Mouse (Mus musculus) right cerebral cortex, postnatal 25 days (tissue): ENCODE measurements at regions not wholly inside any gene's neighbourhood (a gene's known extent, or its start where the extent isn't known, plus 50 kb on each side); places are given as distances from the start of the nearest gene placed in this dataset.
"Not testable (repeated sequence)": the region's sequence is repeated elsewhere in the genome, so short reads cannot be mapped to it uniquely, and the experiment has no call there.

Experiments
- DNase-seq: peaks from one replicate; pipeline ENCODE4 v3.0.0; 2022

- DNase-seq: no peak
Observed at GRCm38 (mm10) chr2:3864872-3865271, 152.6 kb upstream of the Frmd4a start.

- DNase-seq: not testable (repeated sequence)
Observed at GRCm38 (mm10) chr2:3866736-3867135, 150.8 kb upstream of the Frmd4a start.

GRCm38 (mm10) chr2:3869701-3870100 lies 147.8 kb upstream of the Frmd4a start:
- DNase-seq: no peak

DNA sequence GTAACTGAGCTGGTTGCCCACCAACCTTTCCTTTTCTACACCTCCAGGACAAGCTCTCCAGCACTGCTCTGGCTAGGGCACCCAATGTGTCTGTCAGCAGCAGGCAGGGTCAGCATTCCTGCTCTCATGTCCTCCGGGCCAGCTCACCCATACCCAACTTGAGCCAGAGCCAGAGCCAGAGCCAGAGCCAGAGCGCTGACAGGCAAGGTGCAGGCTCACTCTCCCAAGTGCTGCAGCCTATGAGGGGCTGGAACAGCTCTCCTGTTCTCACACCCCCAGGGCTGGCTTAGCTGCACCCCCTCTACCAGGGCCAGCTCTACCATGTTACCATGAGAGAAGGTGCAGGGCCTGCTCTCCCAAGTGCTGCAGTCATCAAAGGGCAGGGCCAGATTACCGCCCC lies 145.8 kb upstream of the Frmd4a start:
- no peak for DNase-seq

DNA sequence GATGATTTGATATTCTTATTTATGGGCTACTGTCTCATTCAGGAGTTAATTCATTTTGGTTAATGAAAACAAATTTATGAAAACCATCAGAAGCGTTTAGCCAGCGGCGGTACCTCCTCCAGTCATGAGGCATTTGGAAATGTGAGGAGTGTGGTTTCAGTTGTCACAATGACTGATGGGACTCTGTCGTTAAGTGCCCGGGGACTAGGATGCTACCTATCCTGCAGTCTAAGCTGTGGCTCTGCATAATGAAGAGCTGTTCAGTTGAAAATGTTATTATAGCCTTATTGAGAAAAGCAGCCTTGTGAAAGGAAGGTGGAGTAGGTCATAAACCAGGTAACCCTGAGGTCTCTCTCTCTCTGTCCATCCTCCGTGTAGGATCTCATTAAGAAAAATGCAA lies 130.5 kb upstream of the Frmd4a start:
- no peak for DNase-seq

DNA sequence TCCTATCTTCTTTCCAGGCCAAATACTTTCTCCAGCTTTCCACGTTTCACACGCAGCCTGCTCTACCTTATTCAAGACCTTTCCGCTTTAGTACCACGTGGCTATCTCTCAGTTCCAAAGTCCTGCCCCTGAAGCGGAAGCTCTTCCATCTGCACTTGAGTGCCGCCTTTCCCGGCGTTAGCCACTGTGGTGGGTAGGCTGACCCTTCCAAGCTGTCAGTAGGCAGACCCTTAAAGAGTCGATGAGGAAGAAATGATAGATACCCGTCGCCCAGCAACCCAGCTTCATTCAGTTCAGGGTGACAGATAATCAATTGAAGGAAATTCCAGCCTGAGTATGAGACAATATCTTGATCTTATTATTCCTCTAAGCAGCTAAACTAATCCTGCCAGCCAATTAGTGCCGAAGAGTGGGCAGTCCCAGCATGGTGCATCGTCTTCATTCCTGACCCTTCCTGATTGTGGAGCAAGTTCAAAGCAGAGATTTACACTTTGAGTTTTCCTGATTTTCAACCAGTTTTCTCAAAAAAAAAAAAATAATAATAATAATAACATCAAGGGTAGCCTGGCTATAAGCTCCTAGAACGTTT lies 129.6 kb upstream of the Frmd4a start:
- no peak for DNase-seq

DNA sequence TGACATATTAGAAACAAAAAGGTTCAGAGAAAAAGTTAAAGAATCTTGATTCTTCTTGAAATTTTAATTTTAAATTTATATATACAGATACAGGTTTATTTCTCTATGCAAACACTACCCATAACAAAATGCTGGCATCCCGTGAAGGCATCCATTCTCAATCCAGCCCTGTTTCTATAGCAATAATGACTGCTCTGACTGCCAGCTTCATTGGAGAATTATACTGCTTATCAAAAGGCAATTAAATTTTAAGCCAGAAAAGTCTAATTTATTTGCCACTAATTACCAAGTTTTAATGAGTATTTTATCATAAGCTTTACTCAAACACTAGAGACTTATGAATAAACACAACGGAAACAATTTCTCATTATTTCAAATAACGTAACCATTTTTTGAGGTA lies 128.1 kb upstream of the Frmd4a start:
- DNase-seq: no peak

DNA sequence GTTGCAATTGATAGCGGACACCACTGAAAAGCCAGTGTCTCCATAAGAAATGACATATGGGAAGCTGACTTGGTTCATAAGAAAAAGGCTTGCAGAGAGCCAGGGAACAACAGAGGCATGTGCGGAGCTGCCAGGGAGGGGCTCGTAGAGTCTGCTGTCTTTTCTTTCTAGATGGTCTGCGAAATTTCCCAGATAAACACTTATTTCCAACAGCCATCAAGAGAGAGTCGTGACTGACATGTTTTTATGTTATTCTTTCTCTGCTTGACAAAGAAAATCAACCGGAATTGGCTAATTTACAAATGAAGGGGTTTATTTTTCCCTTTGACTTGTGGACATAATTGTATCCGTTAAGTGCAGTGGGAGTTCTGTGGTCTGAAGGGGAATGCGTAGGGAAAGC lies 127.1 kb upstream of the Frmd4a start:
- no peak for DNase-seq

GRCm38 (mm10) chr2:3907026-3907425 lies 110.5 kb upstream of the Frmd4a start:
- no peak for DNase-seq

DNA sequence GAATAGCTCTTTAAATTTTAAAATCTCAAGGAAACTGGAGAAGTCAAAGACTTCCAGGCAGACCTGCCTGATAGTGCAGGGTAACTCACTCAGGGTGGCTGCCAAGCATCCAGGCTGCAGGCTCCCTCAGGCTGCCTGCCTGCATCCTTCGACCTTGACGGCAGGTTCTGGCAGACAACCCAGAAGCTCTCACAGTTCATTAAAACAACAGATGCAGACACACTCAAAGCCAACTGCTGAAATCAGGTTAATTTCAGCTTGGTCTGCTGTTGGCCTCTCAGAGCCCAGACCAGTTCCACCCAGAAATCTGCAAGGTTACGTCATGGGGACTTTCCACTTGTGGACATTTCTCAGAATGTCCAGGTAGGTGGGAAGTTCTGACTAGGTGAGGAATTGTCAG lies 109.3 kb upstream of the Frmd4a start:
- no peak for DNase-seq

- no peak for DNase-seq
Observed at GRCm38 (mm10) chr2:3910086-3910891, 107.2 kb upstream of the Frmd4a start.

- DNase-seq: no peak
Observed at GRCm38 (mm10) chr2:3915141-3915540, 102.4 kb upstream of the Frmd4a start.

- no peak for DNase-seq
Observed at GRCm38 (mm10) chr2:3916365-3916764, 101.2 kb upstream of the Frmd4a start.

GRCm38 (mm10) chr2:3918156-3918555 lies 99.4 kb upstream of the Frmd4a start:
- no peak for DNase-seq

DNA sequence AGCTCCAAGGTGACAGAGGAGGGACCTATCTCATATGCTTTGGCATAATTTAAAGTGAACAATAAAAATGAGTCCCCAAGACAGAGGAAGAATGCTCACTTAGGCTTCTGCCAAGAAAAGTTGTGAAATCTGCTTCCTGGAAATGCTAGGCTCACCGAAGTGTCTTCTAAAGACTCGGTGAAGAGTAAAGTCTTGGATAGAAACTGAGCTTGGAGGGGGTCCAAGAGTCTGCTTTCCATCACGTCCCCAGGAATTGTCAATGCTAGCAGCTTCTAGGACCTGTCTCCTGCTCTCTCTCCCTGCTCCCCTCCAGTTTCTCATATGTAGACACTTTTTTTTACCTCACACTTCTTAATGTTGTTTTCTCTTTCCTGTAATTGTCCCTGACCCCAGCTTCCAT lies 97.6 kb upstream of the Frmd4a start:
- no peak for DNase-seq

GRCm38 (mm10) chr2:3921084-3921483 lies 96.4 kb upstream of the Frmd4a start:
- not testable (repeated sequence) for DNase-seq

DNA sequence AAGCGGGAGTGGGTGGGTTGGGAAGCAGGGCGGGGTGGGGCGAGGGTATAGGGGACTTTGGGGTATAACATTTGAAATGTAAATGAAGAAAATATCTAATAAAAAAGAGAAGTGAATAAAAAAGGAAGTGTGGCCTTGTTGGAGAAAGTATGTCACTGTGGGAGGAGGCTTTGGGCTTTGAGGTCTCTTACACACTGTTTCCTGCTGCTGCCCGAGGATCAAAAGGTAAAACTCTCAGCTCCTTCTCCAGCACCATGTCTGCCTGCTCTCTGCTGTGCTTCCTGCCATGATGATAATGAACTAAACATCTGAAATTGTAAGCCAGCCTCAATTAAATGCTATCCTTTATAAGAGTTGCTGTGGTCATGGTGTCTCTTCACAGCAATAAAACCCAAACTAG lies 94.8 kb upstream of the Frmd4a start:
- no peak for DNase-seq

DNA sequence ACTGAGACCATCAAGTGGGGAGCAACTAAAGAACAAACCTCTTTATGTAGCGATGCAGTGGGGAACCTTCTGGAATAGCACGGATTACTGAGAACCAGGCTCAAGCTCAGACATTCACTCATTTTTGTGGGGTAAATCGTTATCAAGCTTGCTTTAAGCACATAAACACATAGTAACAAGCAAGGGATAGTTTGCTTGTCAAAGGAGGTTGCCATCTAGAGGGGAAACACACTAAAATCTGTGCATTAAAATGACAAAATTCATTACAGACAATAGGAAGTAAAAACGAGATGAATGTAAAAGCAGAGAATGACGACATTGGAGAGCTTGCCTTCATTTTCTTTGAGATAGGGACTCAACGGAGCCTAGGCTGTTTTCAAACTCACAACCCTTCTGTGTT lies 92.8 kb upstream of the Frmd4a start:
- DNase-seq: no peak

GRCm38 (mm10) chr2:3925199-3925598 lies 92.3 kb upstream of the Frmd4a start:
- no peak for DNase-seq

- DNase-seq: no peak
Observed at GRCm38 (mm10) chr2:3926129-3926528, 91.4 kb upstream of the Frmd4a start.

- DNase-seq: no peak
Observed at GRCm38 (mm10) chr2:3927141-3927810, 90.2 kb upstream of the Frmd4a start.

GRCm38 (mm10) chr2:3927853-3928252 lies 89.7 kb upstream of the Frmd4a start:
- DNase-seq: no peak

GRCm38 (mm10) chr2:3930650-3931049 lies 86.9 kb upstream of the Frmd4a start:
- no peak for DNase-seq

- DNase-seq: no peak
Observed at GRCm38 (mm10) chr2:3940786-3941185, 76.7 kb upstream of the Frmd4a start.
